Mouse (Mus musculus) retina, embryonic 14.5 days (tissue): ENCODE measurements around the gene Ppm1e.

ENCODE experiments used
- DNase-seq: peaks from one replicate; pipeline ENCODE4 v3.0.0-alpha.2; 2015; ENCODE audit warnings: low spot score

The Ppm1e gene

GRCm38 (mm10) chr11:87250132-87250531 lies 108.7 kb downstream of the Ppm1e start:
- DNase-seq = no peak

- no peak for DNase-seq
Measured at GRCm38 (mm10) chr11:87247494-87247866, 111.3 kb downstream of the Ppm1e start.

GRCm38 (mm10) chr11:87246724-87247493 lies 111.9 kb downstream of the Ppm1e start:
- DNase-seq = no peak

- no peak for DNase-seq
Measured at GRCm38 (mm10) chr11:87246107-87246651, 112.6 kb downstream of the Ppm1e start.

GRCm38 (mm10) chr11:87245171-87245840 lies 113.5 kb downstream of the Ppm1e start:
- no peak for DNase-seq

GRCm38 (mm10) chr11:87241256-87241655 lies 117.6 kb downstream of the Ppm1e start:
- DNase-seq = no peak

GRCm38 (mm10) chr11:87240833-87241215 lies 118.0 kb downstream of the Ppm1e start:
- DNase-seq = no peak

GRCm38 (mm10) chr11:87240141-87240832 lies 118.5 kb downstream of the Ppm1e start:
- DNase-seq = no peak

- DNase-seq = no peak
Measured at GRCm38 (mm10) chr11:87238891-87239530, 119.8 kb downstream of the Ppm1e start.

GRCm38 (mm10) chr11:87235486-87235872 lies 123.3 kb downstream of the Ppm1e start:
- DNase-seq = no peak

- DNase-seq = no peak
Measured at GRCm38 (mm10) chr11:87234743-87235485, 123.9 kb downstream of the Ppm1e start.

GRCm38 (mm10) chr11:87233377-87233776 lies 125.4 kb downstream of the Ppm1e start:
- no peak for DNase-seq

GRCm38 (mm10) chr11:87227056-87227455 lies 131.8 kb downstream of the Ppm1e start:
- no peak for DNase-seq

- DNase-seq = no peak
Measured at GRCm38 (mm10) chr11:87222686-87223085, 136.1 kb downstream of the Ppm1e start.

- no peak for DNase-seq
Measured at GRCm38 (mm10) chr11:87212313-87212712, 146.5 kb downstream of the Ppm1e start.
